Mouse (Mus musculus) spleen, postnatal 36 days (tissue): ENCODE measurements around the gene Terb2.
A peak's percentile ranks its signal among the peaks of the same experiment; 100 is the strongest.

Experiments
- DNase-seq, 2 experiments: peaks; one replicate each; pipeline ENCODE4 v3.0.0; 2022; ENCODE audit warnings: low spot score in 2 of 2, mixed read lengths in 1 of 2

Gene Terb2

DNA sequence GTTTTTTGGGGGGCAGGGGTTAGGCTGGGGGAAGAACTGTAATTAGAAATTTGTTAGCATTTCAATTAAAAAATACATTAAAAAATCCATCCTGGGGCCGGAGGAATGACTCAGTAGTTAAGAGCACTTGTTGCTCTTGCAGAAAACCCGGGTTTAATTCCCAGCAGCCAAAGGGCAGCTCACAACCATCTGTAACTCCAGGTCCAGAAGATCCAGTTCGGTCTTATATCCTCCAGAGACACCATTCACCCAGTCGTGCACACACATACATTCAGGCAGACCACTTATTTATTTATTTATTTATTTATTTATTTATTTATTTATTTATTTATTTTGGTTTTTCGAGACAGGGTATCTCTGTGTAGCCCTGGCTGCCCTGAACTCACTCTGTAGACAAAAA is 47.3 kb downstream of the Terb2 start:
- DNase-seq: no peak

DNA sequence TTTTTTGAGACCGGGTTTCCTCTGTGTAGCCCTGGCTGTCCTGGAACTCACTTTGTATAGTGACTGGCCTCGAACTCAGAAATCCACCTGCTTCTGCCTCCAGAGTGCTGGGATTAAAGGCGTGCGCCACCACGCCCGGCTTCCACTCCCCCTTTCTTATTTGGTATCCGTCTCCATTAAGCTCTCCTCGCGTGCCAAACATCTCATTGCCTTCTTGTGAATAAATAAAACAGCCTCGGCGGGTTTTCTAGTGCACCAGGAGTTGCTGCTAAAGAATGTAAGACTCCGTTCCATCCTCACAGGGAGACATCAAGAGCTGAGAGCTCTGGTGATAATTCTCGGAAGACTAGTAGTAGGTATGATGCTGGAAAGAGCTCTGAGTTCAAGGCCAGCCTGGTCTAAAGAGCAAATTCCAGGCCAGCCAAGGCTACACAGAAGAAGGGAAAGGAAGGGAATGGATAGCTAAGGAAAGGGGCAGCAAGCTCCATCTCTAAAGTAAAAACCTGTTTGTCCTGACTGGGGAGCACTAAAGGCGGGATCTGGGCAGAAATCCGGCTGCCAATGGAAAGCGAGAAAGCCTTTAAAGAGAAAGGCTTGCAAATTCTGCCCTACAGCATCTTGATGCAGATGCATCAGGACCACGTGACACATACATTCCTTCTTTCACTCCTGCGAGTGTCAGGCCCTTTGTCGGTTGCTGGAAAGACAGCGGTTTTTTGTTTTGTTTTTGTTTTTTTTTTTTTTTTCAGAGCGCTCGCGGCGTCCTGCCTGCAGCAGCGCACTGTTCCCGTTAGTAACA is 47.9 kb downstream of the Terb2 start:
- peak; percentile 6 to 10 for DNase-seq

DNA sequence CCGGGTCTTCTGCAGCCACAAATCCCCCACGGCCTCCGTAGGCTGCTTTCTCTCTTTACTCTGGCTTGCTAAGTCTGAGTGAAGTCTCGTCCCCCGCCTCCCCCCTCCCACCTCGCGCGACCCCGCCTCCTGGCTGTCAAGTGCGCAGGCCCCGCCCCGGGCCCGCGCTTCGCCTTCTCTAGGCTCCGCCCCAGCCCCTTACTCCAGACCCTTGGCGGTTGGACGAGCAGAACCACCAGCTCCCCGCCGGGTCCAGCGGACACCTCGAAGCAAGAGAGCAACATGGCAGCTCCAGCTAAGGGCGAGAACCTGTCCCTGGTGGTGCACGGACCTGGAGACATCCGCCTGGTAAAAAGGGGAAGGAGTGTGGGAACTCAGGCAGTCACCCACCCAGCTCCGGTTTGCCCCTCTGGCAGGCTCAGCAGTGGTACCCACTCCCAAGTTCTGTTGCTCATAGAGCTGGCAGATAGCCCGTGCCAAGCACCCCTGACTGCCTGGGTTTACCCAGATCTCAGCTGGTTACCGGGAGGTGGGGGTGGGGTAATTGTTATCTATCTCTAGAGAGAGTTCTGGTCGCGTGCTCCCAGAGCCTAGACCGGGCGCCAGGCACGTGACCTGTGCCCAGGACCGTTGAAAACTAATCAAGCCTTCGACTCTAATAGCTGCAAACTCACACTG is 48.7 kb downstream of the Terb2 start, which contains the start of gene Sord:
Sord (plus strand) TSS at position 139 of the 678 bp plus-strand sequence.
- DNase-seq: peak; percentile 59 to 69

DNA sequence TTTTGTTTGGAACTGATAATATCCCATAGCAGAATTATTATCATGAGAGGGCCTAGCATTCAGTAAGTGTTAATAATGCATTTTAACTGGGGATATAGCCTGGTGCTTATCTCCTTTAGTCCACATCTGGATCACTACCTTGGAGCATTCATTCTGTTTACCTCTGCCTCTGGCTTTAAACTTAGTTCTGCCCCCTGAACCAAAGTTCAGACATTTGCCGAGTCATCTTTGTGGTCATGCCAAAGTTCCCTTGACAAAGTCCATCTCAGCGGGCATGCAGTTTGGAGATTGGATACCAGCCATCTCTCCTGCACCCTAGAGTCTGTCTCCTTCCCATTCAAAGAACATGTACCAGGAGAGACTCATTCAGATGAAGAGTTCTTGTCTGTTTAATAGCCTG is 49.4 kb downstream of the Terb2 start:
- DNase-seq: no peak

DNA sequence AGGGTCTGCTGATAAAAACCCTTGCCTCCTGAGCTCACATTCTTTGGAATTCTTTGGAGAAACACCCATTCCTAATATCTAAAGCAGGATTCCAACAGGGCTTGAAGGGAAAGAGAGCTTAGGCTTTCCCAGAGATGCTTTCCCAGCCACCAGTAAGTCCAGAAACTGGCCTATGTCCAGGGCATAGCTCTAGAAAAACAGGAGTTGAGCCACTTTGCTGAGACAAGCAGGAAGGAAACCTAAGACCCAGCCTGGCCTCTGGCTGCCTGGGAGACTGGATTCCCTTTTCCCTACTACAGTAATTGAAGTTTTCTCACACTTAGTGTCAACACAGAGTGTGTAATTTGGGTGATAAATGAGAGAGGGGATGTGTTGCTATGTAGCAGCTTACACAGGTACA is 50.2 kb downstream of the Terb2 start:
- no peak for DNase-seq

DNA sequence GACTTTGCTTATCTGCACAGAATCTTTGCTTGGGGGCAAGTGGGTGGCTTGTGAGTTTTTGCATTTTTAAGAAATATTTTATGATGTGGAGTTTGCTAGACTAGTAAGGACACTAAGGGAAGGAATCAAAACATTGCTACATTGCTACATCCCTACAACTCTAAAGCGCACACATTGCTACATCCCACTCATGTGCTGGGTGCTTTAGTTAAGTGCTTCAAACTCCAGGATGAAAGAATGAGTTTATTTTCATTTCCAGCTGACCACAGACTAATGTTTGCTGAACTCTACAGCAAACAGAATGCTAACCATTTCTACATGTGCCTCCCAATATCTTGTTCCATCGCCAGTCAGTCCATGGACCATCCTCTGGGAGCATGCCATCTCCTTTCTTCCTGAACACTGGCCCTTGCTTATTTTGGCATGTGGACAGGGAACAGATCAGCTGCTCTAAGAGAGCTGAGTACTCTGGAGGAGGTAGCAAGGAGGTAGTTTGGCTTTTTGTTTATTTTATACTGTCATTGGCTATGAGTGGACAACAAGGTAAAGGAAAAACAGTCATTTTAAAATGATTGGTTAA is 51.9 kb downstream of the Terb2 start:
- no peak for DNase-seq

DNA sequence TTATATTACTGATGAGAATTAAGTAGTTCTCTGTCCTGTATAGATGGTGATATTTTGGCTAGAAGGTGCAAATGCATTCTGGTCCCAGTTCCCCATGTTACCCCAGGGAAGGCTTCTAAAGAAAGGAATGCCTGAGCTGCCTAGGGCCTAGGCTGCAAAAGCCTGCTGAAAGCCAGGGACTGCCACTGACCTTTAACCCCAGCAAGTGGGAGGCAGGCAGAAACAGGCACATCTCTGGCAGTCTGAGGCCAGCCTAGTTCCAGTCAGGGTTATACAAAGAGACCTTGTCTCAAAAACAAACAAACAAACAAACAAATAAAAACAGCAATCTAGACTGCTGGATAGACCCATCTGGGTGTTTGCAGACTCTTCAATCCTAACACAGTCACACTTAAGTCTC is 54.7 kb downstream of the Terb2 start:
- no peak for DNase-seq

DNA sequence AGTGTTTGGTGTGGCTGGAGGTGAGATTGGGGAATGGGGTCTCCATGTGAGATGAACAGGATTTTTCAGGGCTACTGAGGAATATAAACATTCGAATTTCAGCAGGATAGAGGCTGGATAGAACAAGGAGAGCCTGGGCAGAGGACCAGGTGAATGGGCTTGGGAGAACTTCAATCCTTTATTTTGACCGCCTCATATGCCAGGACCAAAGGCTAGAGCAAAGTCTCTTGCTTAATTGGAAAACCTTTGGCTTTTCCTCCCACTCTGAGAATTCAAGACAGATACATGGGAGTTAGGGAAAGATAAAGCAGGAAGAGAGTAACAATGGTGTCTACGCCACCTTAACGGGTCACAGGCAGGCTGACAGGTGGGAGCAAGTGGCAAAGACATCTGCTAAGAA is 55.2 kb downstream of the Terb2 start:
- no peak for DNase-seq

DNA sequence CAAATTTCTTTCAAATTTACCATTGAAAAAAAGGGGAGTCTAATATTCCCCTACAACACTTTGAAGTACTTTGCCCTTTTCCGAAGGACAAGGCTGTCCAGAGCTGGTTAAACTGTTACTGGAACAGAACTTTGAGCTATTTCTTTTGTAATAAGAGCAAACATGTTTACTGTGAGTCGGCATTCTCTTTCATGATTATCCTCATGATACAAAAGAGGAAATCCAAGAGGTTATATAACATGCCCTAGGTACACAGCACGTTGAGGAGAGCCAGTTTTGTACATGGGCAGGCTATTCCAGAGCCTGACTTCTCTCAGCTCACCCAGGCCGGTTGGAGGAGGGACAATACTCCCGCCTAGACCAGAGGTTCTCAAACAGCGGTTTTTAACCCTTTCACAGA is 55.9 kb downstream of the Terb2 start:
- no peak for DNase-seq

DNA sequence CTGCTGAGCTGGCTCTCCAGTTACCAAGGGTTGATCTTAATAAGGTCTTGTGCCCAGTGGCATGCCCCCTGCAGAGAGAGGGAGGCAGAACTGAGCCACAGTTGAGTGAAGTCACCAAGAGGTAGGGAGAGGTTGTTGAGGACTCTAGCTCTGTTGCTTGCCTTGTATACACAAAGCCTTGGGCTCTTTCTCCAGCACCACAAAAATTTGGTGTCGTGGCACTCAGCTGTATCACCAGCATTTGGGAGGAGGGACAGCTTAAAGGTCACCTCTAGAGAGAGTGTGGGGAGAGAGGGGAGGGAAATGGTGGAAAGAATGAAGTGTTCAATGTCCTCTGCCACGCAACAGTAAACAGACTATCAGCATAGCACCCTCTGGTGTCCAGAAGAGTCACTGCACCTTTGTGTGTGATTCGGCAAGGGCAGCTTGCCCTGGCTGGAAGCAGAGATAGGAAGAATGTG is 57.6 kb downstream of the Terb2 start:
- peak; percentile 42 to 58 for DNase-seq

DNA sequence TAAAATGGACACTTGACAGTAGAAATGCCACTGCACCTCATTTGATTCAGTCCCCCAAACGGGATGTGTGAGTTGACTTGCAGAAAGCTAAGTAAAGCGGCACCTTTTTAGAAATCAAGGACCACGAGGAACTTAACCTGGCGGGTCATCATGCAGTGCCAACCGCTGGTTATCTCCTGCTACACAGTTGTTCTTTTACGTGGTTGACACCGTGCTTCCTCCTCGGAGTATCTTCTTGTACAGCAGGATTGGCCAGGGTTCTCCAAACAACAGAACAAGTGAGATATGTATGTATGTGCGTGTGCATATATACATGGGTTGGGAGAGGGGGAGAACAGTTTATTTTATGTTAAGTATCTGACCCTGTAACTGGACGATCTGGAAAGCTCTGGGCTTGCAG is 61.7 kb downstream of the Terb2 start:
- DNase-seq: no peak

DNA sequence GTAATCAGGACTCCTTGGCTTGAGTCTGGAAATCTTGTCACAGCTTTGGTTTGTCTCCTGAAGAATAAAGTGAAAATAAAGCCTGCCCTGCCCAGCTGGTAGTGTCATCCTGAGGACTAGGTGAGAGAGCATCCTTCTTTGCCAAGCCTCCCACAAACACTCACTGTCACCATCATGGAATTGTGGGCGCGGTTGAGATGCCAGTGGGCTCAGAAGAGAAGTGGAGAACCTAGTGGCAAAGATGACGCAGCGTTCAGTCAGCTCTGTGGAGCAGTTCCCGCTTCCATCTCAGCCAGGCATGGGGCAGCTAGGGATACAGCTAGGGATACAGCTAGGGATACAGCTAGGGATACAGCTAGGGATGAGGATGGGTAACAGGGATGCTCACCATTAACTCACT is 69.9 kb downstream of the Terb2 start:
- no peak for DNase-seq
